Mouse (Mus musculus) midbrain, embryonic 11.5 days (tissue): Measurements from ENCODE around the gene Me1. TPM values are rescaled to one million over a fixed set of nuclear protein-coding genes. Genes with fewer than 3 reads are reported as not detected.

Experiments
- ATAC-seq: fragments of 200-750 bp; cut with Nextera tagmentation; 2 replicates; pipeline ENCODE4 v1.8.0; 2017; ENCODE audit warnings: moderate TSS enrichment, moderate library complexity; ENCODE audit not compliant: low FRiP score
- DNase-seq: peaks from one replicate; pipeline ENCODE4 v3.0.0; 2015; ENCODE audit warnings: low spot score; ENCODE audit errors: missing footprints
- H3K27ac ChIP-seq: fragments of 300-500 bp; sonication (generic); 2 replicates; pipeline ENCODE4 v1.5.1; 2014; ENCODE audit warnings: low read depth, low read length
- H3K27me3 ChIP-seq: fragments of 300-500 bp; sonication (generic); 2 replicates; pipeline ENCODE4 v1.6.1; 2014; ENCODE audit warnings: mild to moderate bottlenecking, low read length, moderate library complexity, mixed read lengths; ENCODE audit not compliant: control insufficient read depth, insufficient read depth
- H3K36me3 ChIP-seq: fragments of 300-500 bp; sonication (generic); 2 replicates; pipeline ENCODE4 v1.6.1; 2014; ENCODE audit warnings: mild to moderate bottlenecking, low read length, moderate library complexity, mixed read lengths; ENCODE audit not compliant: control insufficient read depth, insufficient read depth
- H3K4me1 ChIP-seq: fragments of 300-500 bp; sonication (generic); 2 replicates; pipeline ENCODE4 v1.6.1; 2014; ENCODE audit warnings: low read length; ENCODE audit not compliant: control insufficient read depth, insufficient read depth
- H3K4me2 ChIP-seq: fragments of 300-500 bp; sonication (generic); 2 replicates; pipeline ENCODE4 v1.6.1; 2014; ENCODE audit warnings: mild to moderate bottlenecking, moderate library complexity
- H3K4me3 ChIP-seq: fragments of 300-500 bp; sonication (generic); 2 replicates; pipeline ENCODE4 v1.5.1; 2014; ENCODE audit warnings: low read depth, low read length
- H3K9ac ChIP-seq: fragments of 300-500 bp; sonication (generic); 2 replicates; pipeline ENCODE4 v1.6.1; 2014; ENCODE audit warnings: low read length
- H3K9me3 ChIP-seq: fragments of 300-500 bp; sonication (generic); 2 replicates; pipeline ENCODE4 v1.6.1; 2016; ENCODE audit warnings: low read length; ENCODE audit not compliant: control insufficient read depth
- WGBS: fragments of 180-500 bp; shearing (Covaris S2); extraction: QIAGEN DNeasy Blood & Tissue Kit; methylation state at CpG from one replicate; pipeline ENCODE4 v1.1.7; 2014; 5-methylcytosine and 5-hydroxymethylcytosine counted together
- polyA plus RNA-seq: library from polyadenylated mRNA; unstranded; fragments of >200 nt; fragmentation: Nextera tagmentation; extraction: Ambion mirVana; gene quantifications from 2 replicates; pipeline ENCODE4 v1.2.1, GENCODE M21; 2014

Gene Me1
- polyA plus RNA-seq, 1 experiment from 2014 or later, result 14.3 TPM

GRCm38 (mm10) chr9:86630352-86630931 lies 65.3 kb downstream of the Me1 start:
- 76% methylated on average over 5 of the region's 5 CpGs for WGBS

GRCm38 (mm10) chr9:86629379-86629778 lies 66.4 kb downstream of the Me1 start:
- 76% methylated on average over 6 of the region's 6 CpGs for WGBS
- Histone ChIP-seq H3K36me3 (no peaks in the 10 kb centered on the region), H3K9me3 (no peaks in the 10 kb centered on the region), H3K4me2 (no peak overlapping the region), H3K9ac (no peak overlapping the region), H3K4me1 (no peaks in the 10 kb centered on the region), H3K4me3 (no peak overlapping the region), H3K27ac (no peak overlapping the region), H3K27me3 (no peaks in the 10 kb centered on the region)
- DNase-seq (peak; percentile 89), ATAC-seq (no peak)

More at GRCm38 (mm10) chr9:86630352-86630931, 65.3 kb downstream of the Me1 start:
- Histone ChIP-seq H3K27me3 (no peaks in the 10 kb centered on the region), H3K4me1 (no peaks in the 10 kb centered on the region), H3K4me3 (no peak overlapping the region), H3K4me2 (no peak overlapping the region), H3K9ac (no peak overlapping the region), H3K9me3 (no peaks in the 10 kb centered on the region), H3K36me3 (no peaks in the 10 kb centered on the region), H3K27ac (no peak overlapping the region)
- no peak for ATAC-seq
- peak; percentile 56 for DNase-seq

GRCm38 (mm10) chr9:86627745-86628496 lies 67.8 kb downstream of the Me1 start:
- Histone ChIP-seq H3K9ac (no peak overlapping the region), H3K27me3 (no peaks in the 10 kb centered on the region), H3K36me3 (no peaks in the 10 kb centered on the region), H3K4me3 (no peak overlapping the region), H3K4me2 (no peak overlapping the region), H3K27ac (no peak overlapping the region), H3K9me3 (no peaks in the 10 kb centered on the region), H3K4me1 (no peaks in the 10 kb centered on the region)
- 90% methylated on average over 10 of the region's 10 CpGs for WGBS
- ATAC-seq (no peak), DNase-seq (peak; percentile 14)

GRCm38 (mm10) chr9:86626906-86627305 lies 68.8 kb downstream of the Me1 start:
- Histone ChIP-seq H3K9ac (no peak overlapping the region), H3K4me3 (no peak overlapping the region), H3K4me1 (no peaks in the 10 kb centered on the region), H3K9me3 (no peaks in the 10 kb centered on the region), H3K36me3 (no peaks in the 10 kb centered on the region), H3K27ac (no peak overlapping the region), H3K27me3 (no peaks in the 10 kb centered on the region), H3K4me2 (no peak overlapping the region)
- DNase-seq (peak; percentile 72), ATAC-seq (no peak)
- 66% methylated on average over 3 of the region's 3 CpGs for WGBS

GRCm38 (mm10) chr9:86624781-86625180 lies 71.0 kb downstream of the Me1 start:
- no peak overlapping the region for H3K9ac ChIP-seq
- no peaks in the 10 kb centered on the region for H3K36me3 ChIP-seq
- no peaks in the 10 kb centered on the region for H3K9me3 ChIP-seq
- H3K4me3 ChIP-seq, result no peak overlapping the region
- H3K4me1 ChIP-seq, result no peaks in the 10 kb centered on the region
- no peak overlapping the region for H3K4me2 ChIP-seq
- no peaks in the 10 kb centered on the region for H3K27me3 ChIP-seq
- no peak for DNase-seq
- no peak overlapping the region for H3K27ac ChIP-seq
- ATAC-seq, result no peak
- 88% methylated on average over 6 of the region's 6 CpGs for WGBS

- DNase-seq (no peak), ATAC-seq (no peak)
- no peaks in the 10 kb centered on the region for H3K36me3 ChIP-seq
- no peaks in the 10 kb centered on the region for H3K27me3 ChIP-seq
- H3K4me1 ChIP-seq, result no peaks in the 10 kb centered on the region
- 91% methylated on average over 12 of the region's 12 CpGs for WGBS
- H3K27ac ChIP-seq, result no peak overlapping the region
- H3K9ac ChIP-seq, result no peak overlapping the region
- H3K4me3 ChIP-seq, result no peak overlapping the region
- no peak overlapping the region for H3K4me2 ChIP-seq
- no peaks in the 10 kb centered on the region for H3K9me3 ChIP-seq
Measured at GRCm38 (mm10) chr9:86624039-86624438, 71.7 kb downstream of the Me1 start.

GRCm38 (mm10) chr9:86622062-86622461 lies 73.7 kb downstream of the Me1 start:
- H3K4me1 ChIP-seq, result no peaks in the 10 kb centered on the region
- peak; percentile 50; the same call in 1 of the 2 replicates for ATAC-seq
- H3K4me3 ChIP-seq, result no peak overlapping the region
- H3K36me3 ChIP-seq, result no peaks in the 10 kb centered on the region
- H3K9ac ChIP-seq, result no peak overlapping the region
- no peaks in the 10 kb centered on the region for H3K27me3 ChIP-seq
- no peaks in the 10 kb centered on the region for H3K9me3 ChIP-seq
- WGBS, result 38% methylated on average over 2 of the region's 2 CpGs
- no peak for DNase-seq
- H3K27ac ChIP-seq, result no peak overlapping the region
- H3K4me2 ChIP-seq, result no peak overlapping the region

- Histone ChIP-seq H3K4me2 (no peak overlapping the region), H3K27ac (no peak overlapping the region), H3K27me3 (no peaks in the 10 kb centered on the region), H3K9ac (no peak overlapping the region), H3K9me3 (no peaks in the 10 kb centered on the region), H3K36me3 (no peaks in the 10 kb centered on the region), H3K4me1 (no peaks in the 10 kb centered on the region), H3K4me3 (no peak overlapping the region)
- ATAC-seq (no peak), DNase-seq (no peak)
- 75% methylated on average over 10 of the region's 10 CpGs for WGBS
Measured at GRCm38 (mm10) chr9:86619341-86620139, 76.2 kb downstream of the Me1 start.
